Mouse (Mus musculus): Measurements from ENCODE around the gene Brdt.

Gene Brdt

GRCm38 (mm10) chr5:107411326-107411725 is 80.4 kb downstream of the Brdt start:
- DNase-seq (ENCODE audit: low spot score in 2 of 2), result no peak

DNA sequence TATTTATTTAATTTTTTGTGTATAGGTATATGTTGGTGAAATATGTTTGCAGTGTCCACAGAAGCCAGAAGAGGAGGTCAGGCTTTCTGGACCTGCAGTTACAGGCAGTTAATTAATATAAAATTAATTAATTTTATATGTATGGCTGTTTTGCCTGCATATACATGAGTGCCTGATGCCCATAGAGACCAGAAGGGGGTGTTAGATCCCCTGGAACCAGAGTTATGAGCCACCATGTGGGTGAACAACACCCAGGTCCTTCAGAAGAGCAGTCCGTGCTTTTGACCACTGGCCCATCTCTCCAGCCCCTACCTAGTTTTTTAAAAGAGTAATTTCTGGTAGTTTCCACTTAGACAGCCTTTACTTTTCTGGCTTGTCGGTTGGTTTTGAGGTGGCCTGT is 81.3 kb downstream of the Brdt start:
- no peak for DNase-seq (ENCODE audit: low spot score in 2 of 2)

DNA sequence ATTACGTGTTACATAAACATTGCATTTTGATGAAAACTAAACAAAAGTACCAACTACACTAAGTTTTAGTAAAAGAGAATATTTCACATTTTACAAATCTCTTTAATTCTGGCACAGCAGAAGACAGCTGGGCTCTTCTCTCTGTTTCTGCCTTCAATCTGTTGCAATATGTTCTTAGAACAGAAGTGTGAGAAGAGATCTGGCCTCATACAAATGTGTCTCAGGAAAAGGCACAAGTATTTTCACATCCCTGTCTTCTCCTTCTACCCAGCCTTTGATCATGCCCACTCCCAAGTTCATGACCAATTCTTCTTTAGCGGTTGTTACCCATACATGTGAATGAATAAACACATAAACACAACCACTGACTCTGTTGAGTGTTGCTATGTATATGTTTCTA is 84.1 kb downstream of the Brdt start:
- no peak for DNase-seq (ENCODE audit: low spot score in 2 of 2)

GRCm38 (mm10) chr5:107421676-107422075 is 90.7 kb downstream of the Brdt start:
- no peak for DNase-seq (ENCODE audit: low spot score in 2 of 2)

DNA sequence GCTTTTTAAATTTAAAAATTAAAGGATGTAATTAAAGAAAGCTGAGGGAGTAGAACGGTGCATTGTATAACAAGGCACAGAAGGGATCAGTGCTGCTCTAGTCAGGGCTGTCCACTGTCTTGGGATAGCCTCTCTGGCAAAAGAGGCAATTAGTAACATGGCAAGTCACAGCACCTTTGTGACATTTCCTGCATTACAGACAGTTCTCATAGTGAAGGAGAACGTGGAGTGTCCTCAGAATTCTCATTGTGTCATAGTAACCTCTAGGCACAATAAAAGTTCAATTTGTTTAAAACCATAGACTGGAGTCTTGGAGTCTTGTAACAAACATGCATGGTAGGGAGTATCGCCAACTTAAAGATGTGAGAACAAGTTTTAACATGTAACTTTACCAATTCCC is 100.3 kb downstream of the Brdt start, which contains the start of gene Lpcat2b:
Lpcat2b (plus strand) TSS at position 301 of the 400 bp plus-strand sequence.
- no peak for DNase-seq (ENCODE audit: low spot score in 2 of 2)

- no peak for DNase-seq (ENCODE audit: low spot score in 2 of 2)
These were observed 103.0 kb downstream of the Brdt start for GRCm38 (mm10) chr5:107434001-107434400.

- DNase-seq (ENCODE audit: low spot score in 2 of 2), result no peak
These were observed 105.2 kb downstream of the Brdt start for GRCm38 (mm10) chr5:107436185-107436584.

Measured in spleen, postnatal 10 days (tissue).